Mouse (Mus musculus) liver, embryonic 12.5 days (tissue): ENCODE data around the gene Cdk9. TPM values are rescaled to one million over a fixed set of nuclear protein-coding genes. Genes with fewer than 3 reads are reported as not detected.

Experiments used
- ATAC-seq: fragments of 200-750 bp; cut with Nextera tagmentation; 2 replicates; pipeline ENCODE4 v1.8.0; 2017; ENCODE audit warnings: moderate number of reproducible peaks, mild to moderate bottlenecking, moderate library complexity
- H3K27ac ChIP-seq: fragments of 300-500 bp; sonication (generic); 2 replicates; pipeline ENCODE4 v1.5.1; 2016; ENCODE audit warnings: mild to moderate bottlenecking
- H3K27me3 ChIP-seq: fragments of 300-500 bp; sonication (generic); replicated peaks from 2 replicates; pipeline ENCODE4 v1.6.1; 2016; ENCODE audit warnings: mild to moderate bottlenecking, moderate library complexity
- H3K36me3 ChIP-seq: fragments of 300-500 bp; sonication (generic); 2 replicates; pipeline ENCODE4 v1.6.1; 2016; ENCODE audit warnings: mild to moderate bottlenecking, moderate library complexity
- H3K4me1 ChIP-seq: fragments of 300-500 bp; sonication (generic); 2 replicates; pipeline ENCODE4 v1.6.1; 2016
- H3K4me2 ChIP-seq: fragments of 300-500 bp; sonication (generic); 2 replicates; pipeline ENCODE4 v1.6.1; 2016; ENCODE audit warnings: mild to moderate bottlenecking, moderate library complexity
- H3K4me3 ChIP-seq: fragments of 300-500 bp; sonication (generic); 2 replicates; pipeline ENCODE4 v1.5.1; 2016; ENCODE audit warnings: mild to moderate bottlenecking, moderate library complexity
- H3K9ac ChIP-seq: fragments of 300-500 bp; sonication (generic); 2 replicates; pipeline ENCODE4 v1.6.1; 2016; ENCODE audit warnings: mild to moderate bottlenecking, moderate library complexity
- H3K9me3 ChIP-seq: fragments of 300-500 bp; sonication (generic); replicated peaks from 2 replicates; pipeline ENCODE4 v1.6.1; 2016; ENCODE audit warnings: mild to moderate bottlenecking, moderate library complexity
- WGBS: fragments of 180-500 bp; shearing (Covaris S2); methylation state at CpG from one replicate; pipeline ENCODE4 v1.1.7; 2016; ENCODE audit not compliant: insufficient replicate concordance; 5-methylcytosine and 5-hydroxymethylcytosine counted together
- microRNA counts: library from miRNA; unstranded; fragments of <30 nt; microRNA quantifications from one replicate; lab custom pipeline; 2017
- microRNA-seq: library from miRNA; unstranded; fragments of <30 nt; microRNA quantifications from one replicate; pipeline ENCODE4, GENCODE M21; 2017
- polyA plus RNA-seq: library from polyadenylated mRNA; unstranded; fragments of >200 nt; fragmentation: Nextera tagmentation; extraction: Ambion mirVana; gene quantifications from 2 replicates; pipeline ENCODE4 v1.2.1, GENCODE M21; 2016

Gene Cdk9
- polyA plus RNA-seq, 1 experiment from 2014 or later, result 86.1 TPM

DNA sequence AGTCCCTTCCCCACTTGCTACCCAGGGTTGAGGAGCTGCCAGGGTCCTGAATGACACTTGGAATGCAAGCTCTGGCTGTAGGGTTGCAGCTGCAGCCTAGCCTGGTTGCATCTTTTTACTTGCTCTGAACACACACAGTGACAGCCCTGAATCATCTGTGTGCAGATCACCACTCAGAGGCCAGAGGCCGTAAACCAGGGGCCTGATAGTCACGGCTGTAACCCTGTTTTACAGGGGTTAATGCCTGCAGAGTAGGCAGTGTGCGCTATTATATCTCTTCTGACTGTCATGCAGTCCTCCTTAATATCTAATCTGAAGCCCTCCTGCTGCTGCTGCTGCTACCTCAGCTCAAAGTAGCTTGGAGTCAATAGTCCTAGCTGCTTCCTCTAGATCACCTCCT lies 43.0 kb downstream of the Cdk9 start:
- Histone ChIP-seq H3K36me3 (peaks cover 40% of the 10 kb centered on the region), H3K4me2 (no peak overlapping the region; the same call in 1 of the 2 replicates), H3K4me3 (no peak overlapping the region), H3K9ac (no peak overlapping the region), H3K27ac (peak overlapping the region; percentile 34), H3K27me3 (no peaks in the 10 kb centered on the region), H3K4me1 (peaks cover 49% of the 10 kb centered on the region), H3K9me3 (no peaks in the 10 kb centered on the region)
- ATAC-seq, result peak; percentile 67
- WGBS, result 35% methylated on average over 3 of the region's 3 CpGs

DNA sequence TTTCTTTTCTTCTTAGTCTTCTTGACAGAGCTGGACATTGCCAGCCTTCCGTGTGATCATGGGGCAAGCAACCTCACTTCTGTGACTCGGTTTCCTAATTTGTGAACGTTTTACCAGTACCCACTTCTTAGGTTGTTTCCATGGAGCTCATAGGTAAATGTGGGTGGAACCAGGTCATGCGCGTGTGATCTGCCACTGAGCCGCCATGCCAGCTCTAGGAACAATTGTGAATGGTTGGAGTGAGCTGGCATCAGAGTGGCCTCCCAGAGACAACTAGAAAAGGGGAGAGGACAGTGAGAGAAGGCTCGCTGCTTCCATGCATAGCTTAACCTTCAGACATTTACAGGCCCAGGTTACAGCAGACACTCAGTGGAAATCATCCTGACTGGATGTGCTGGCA lies 44.7 kb downstream of the Cdk9 start:
- peaks cover 43% of the 10 kb centered on the region for H3K4me1 ChIP-seq
- H3K36me3 ChIP-seq, result peaks cover 29% of the 10 kb centered on the region
- H3K4me2 ChIP-seq, result no peak overlapping the region
- H3K27me3 ChIP-seq, result no peaks in the 10 kb centered on the region
- ATAC-seq, result no peak
- no peak overlapping the region for H3K9ac ChIP-seq
- 82% methylated on average over 7 of the region's 7 CpGs for WGBS
- 0 out of 2 replicates have a peak overlapping the region, but pooled peaks have one; percentile 4 for H3K27ac ChIP-seq
- no peak overlapping the region for H3K4me3 ChIP-seq
- H3K9me3 ChIP-seq, result no peaks in the 10 kb centered on the region

DNA sequence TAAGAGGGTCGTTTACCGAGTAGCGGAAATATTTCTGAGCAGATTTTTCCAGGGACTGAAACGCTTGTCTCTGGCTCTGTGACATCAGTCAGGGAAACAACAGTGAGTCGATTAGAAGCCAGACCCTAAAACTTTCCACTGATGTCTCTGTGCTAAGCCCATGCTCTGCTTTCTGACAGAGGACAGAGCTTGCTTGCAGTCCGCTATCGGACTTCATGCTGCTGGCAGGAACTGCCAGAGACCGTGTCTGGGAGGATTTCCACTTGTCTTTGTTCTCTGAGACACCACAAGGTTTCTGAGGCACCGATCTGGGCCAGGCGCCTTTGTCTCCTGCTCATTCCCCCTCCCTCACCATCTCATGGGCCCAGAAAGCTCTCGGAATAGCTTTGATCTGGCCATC lies 45.1 kb downstream of the Cdk9 start:
- H3K27me3 ChIP-seq, result no peaks in the 10 kb centered on the region
- H3K9me3 ChIP-seq, result no peaks in the 10 kb centered on the region
- H3K36me3 ChIP-seq, result peaks cover 25% of the 10 kb centered on the region
- H3K9ac ChIP-seq, result no peak overlapping the region
- WGBS, result 69% methylated on average over 11 of the region's 11 CpGs
- 0 out of 2 replicates have a peak overlapping the region, but pooled peaks have one; percentile 4 for H3K27ac ChIP-seq
- no peak for ATAC-seq
- peaks cover 39% of the 10 kb centered on the region for H3K4me1 ChIP-seq
- H3K4me3 ChIP-seq, result no peak overlapping the region
- no peak overlapping the region for H3K4me2 ChIP-seq

DNA sequence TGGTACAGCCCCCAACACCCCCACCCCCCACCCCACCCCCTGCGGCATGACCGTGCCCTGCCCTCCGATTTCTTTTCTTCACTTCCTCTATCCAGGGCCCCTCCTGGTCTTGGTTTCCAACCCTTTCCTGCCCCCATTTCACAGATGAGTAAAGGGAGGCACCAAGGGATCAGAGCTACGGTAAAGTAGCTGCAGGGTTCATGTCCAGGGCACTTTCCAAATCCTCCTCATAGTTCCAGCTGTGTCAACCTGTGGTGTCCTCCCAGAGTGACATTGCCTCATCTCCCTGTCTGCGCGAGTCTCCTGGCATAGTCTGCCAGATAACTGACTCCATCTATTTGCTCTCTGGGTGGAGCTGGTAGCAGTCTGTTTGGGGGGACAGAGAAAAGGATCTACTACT lies 47.0 kb downstream of the Cdk9 start:
- 55% methylated on average over 6 of the region's 6 CpGs for WGBS
- Histone ChIP-seq H3K36me3 (peaks cover 10% of the 10 kb centered on the region; the same call in 1 of the 2 replicates), H3K27me3 (no peaks in the 10 kb centered on the region), H3K27ac (no peak overlapping the region), H3K4me1 (peaks cover 47% of the 10 kb centered on the region), H3K4me2 (no peak overlapping the region), H3K4me3 (no peak overlapping the region), H3K9me3 (no peaks in the 10 kb centered on the region), H3K9ac (no peak overlapping the region)
- no peak for ATAC-seq

DNA sequence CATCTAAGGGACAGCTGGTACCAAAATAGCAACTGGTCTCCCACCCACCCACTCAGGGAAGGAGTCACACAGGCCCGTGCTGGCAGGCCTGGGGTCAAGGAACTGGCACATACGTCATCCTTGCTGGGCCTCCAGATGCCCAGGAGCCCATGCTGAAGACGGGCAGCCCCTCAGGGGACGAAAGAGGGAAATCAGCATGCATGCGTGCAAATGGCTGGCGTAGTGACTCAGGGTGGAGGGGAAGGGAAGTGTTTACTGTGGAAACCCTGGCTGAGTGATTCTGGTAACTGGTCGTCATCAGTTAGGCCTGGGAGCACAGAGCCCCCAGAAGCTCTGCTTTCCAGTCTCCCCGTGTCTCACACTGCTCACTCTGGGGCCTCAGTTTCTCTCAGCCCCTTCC lies 47.5 kb downstream of the Cdk9 start:
- Histone ChIP-seq H3K4me2 (no peak overlapping the region), H3K9me3 (no peaks in the 10 kb centered on the region), H3K27me3 (no peaks in the 10 kb centered on the region), H3K4me3 (no peak overlapping the region), H3K9ac (no peak overlapping the region), H3K27ac (no peak overlapping the region), H3K4me1 (peaks cover 50% of the 10 kb centered on the region), H3K36me3 (peaks cover 8% of the 10 kb centered on the region; the same call in 1 of the 2 replicates)
- 73% methylated on average over 8 of the region's 8 CpGs for WGBS
- ATAC-seq, result no peak

DNA sequence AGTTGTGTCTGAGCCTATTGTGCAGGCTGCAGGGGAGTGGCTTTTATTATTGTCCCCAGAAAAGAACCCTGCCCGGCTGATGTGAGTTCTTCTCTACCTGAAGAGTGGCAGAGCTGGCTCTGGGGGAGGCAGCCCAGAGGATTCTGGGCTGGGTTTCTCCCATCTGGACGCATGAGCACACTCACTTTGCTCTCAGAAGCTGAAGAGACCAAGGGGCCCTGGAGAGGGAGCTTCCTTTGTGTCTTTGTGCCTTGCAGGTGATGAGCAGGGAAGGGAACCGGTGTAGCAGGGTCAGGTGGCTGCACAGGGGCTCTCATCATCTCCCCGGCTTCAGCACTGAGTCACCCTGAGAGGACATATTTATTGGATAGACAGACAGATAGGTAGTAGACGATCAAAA lies 50.6 kb downstream of the Cdk9 start:
- H3K4me2 ChIP-seq, result no peak overlapping the region
- ATAC-seq, result no peak
- 60% methylated on average over 5 of the region's 5 CpGs for WGBS
- peak overlapping the region; percentile 47 for H3K27ac ChIP-seq
- H3K27me3 ChIP-seq, result no peaks in the 10 kb centered on the region
- H3K9me3 ChIP-seq, result no peaks in the 10 kb centered on the region
- H3K4me1 ChIP-seq, result peaks cover 63% of the 10 kb centered on the region
- H3K36me3 ChIP-seq, result peaks cover 10% of the 10 kb centered on the region; the same call in 1 of the 2 replicates
- no peak overlapping the region for H3K4me3 ChIP-seq
- H3K9ac ChIP-seq, result no peak overlapping the region

DNA sequence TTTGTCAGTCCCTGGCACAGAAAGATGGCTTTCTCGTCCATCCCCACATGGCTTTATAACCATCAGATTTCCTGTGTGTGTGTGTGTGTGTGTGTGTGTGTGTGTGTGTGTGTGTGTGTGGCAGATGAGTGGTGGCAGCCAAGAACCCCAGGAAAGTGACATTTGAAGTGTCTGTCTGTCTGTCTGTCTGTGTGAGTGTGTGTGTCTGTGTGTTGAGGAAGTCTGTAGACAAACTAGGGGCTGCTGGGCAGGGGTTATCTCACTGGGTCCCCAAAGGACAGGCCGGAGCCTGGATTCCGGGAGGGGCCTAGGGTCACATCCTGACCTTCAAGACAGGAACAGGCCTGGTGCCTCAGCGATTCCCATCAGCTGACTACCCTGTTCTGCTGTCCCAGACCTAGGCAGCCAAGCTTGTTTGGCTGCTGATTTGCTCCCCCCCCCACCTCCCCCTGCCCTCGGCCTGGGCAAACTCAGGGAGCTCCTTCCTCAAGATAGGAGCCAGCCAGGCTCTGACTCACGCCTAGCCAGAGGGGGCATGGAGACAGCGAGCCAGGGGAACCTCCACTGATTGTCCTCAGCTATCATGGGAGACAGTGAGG lies 51.3 kb downstream of the Cdk9 start:
- peaks cover 65% of the 10 kb centered on the region for H3K4me1 ChIP-seq
- no peak overlapping the region for H3K4me2 ChIP-seq
- no peak overlapping the region for H3K9ac ChIP-seq
- 27% methylated on average over 7 of the region's 7 CpGs for WGBS
- H3K9me3 ChIP-seq, result no peaks in the 10 kb centered on the region
- ATAC-seq, result peak; percentile 55
- no peak overlapping the region for H3K4me3 ChIP-seq
- H3K27ac ChIP-seq, result peak overlapping the region; percentile 47
- no peaks in the 10 kb centered on the region for H3K27me3 ChIP-seq
- H3K36me3 ChIP-seq, result peaks cover 11% of the 10 kb centered on the region; the same call in 1 of the 2 replicates

DNA sequence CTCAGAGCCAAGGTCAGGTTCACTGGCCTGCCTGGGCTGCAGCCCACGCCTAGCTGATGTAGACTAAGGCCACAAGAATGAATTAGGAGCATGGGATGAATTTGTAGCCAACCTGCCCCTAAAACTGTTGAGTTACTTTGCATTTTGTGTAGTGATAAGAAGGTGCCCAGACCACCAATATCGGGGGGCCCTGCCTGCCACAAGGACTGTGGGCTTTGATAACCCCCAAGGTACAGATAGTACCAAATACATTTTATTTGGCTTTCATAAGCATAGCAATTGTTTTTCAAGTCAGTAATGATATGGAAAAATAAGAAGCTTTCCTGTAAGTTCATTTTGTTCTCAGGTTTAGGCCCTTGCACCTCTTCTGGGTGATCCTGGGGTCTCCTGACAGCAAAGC lies 54.0 kb downstream of the Cdk9 start:
- Histone ChIP-seq H3K4me3 (no peak overlapping the region), H3K9me3 (no peaks in the 10 kb centered on the region), H3K4me2 (peak overlapping the region; percentile 37), H3K9ac (peak overlapping the region; percentile 32; the same call in 1 of the 2 replicates), H3K4me1 (peaks cover 78% of the 10 kb centered on the region), H3K36me3 (peaks cover 11% of the 10 kb centered on the region; the same call in 1 of the 2 replicates), H3K27ac (peak overlapping the region; percentile 75), H3K27me3 (no peaks in the 10 kb centered on the region)
- WGBS, result 20% methylated on average over 2 of the region's 2 CpGs
- ATAC-seq, result peak; percentile 63

DNA sequence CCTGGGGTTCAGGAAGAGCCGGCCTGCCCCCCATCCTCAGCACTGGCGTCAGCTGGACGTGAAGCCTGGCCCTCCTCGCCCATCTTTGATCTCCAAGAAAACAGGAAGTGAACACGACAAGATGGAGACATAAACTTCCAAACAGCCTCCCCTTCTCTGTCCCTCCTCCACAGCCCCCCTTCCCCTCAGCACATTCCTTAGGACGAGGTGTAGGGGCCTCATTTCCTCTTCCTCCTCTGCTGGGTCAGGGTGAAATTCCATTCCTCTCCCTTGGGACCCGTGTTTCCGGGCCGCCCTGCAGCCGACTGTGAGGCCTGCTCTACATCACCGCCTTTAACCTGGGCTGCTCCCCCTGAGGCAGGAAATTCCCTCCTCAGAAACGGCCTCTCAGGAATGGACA lies 57.0 kb downstream of the Cdk9 start:
- H3K9ac ChIP-seq, result no peak overlapping the region
- H3K9me3 ChIP-seq, result no peaks in the 10 kb centered on the region
- H3K4me1 ChIP-seq, result peaks cover 74% of the 10 kb centered on the region
- no peak overlapping the region for H3K4me3 ChIP-seq
- H3K4me2 ChIP-seq, result no peak overlapping the region
- H3K27ac ChIP-seq, result peak overlapping the region; percentile 52
- H3K36me3 ChIP-seq, result peaks cover 11% of the 10 kb centered on the region; the same call in 1 of the 2 replicates
- WGBS, result 66% methylated on average over 12 of the region's 12 CpGs
- peak; percentile 8; the same call in 1 of the 2 replicates for ATAC-seq
- no peaks in the 10 kb centered on the region for H3K27me3 ChIP-seq

MicroRNAs encoded within 50 kb of the gene (microRNA counts, 519-probe panel; counts per million panel counts)
- microRNA mmu-miR-2861 (lab: Ali Mortazavi, UCI), result 582 counts per million, percentile 70 among the panel's probes with 10 or more counts

Small RNA genes within 50 kb of the gene (microRNA-seq; reads per million reads assigned to microRNA genes)
- gene Gm47291, result not detected
- gene Mir2861, result not detected
- gene Mir3960, result not detected
- not detected for gene Mir8093

Other genes starting within 250 kb of the Cdk9 start
- 2.4 and 2.5 TPM in 2 replicates for gene Fam102a, start 177.7 kb downstream of the Cdk9 start, polyA plus RNA-seq
- gene Dpm2, start 142.2 kb downstream of the Cdk9 start, polyA plus RNA-seq, result 69.5 and 73.8 TPM in 2 replicates
- 0.13 TPM in 1 of 2 replicates, not detected in the other for gene Pip5kl1, start 138.3 kb downstream of the Cdk9 start, polyA plus RNA-seq
- not detected in 2 replicates for gene 9430097D07Rik, start 137.4 kb downstream of the Cdk9 start, polyA plus RNA-seq
- 17.5 and 18.9 TPM in 2 replicates for gene St6galnac4, start 126.0 kb downstream of the Cdk9 start, polyA plus RNA-seq
- 14.5 and 15.4 TPM in 2 replicates for gene St6galnac6, start 113.4 kb downstream of the Cdk9 start, polyA plus RNA-seq
- 2.6 TPM in 2 replicates for gene Ak1, start 91.3 kb downstream of the Cdk9 start, polyA plus RNA-seq
- gene Eng, start 66.5 kb downstream of the Cdk9 start, polyA plus RNA-seq, result 32.4 and 35.4 TPM in 2 replicates
- gene Fpgs, start 8.9 kb downstream of the Cdk9 start, polyA plus RNA-seq, result 32.8 and 35.8 TPM in 2 replicates
- 9.7 and 10.1 TPM in 2 replicates for gene Sh2d3c, start 8.0 kb upstream of the Cdk9 start, polyA plus RNA-seq
- not detected in 2 replicates for gene 6330409D20Rik, start 27.9 kb upstream of the Cdk9 start, polyA plus RNA-seq
- 35.9 and 36.6 TPM in 2 replicates for gene Tor2a, start 44.2 kb upstream of the Cdk9 start, polyA plus RNA-seq
- 0.12 and 0.26 TPM in 2 replicates for gene Ttc16, start 62.6 kb upstream of the Cdk9 start, polyA plus RNA-seq
- 3.3 and 3.5 TPM in 2 replicates for gene Ptrh1, start 62.7 kb upstream of the Cdk9 start, polyA plus RNA-seq
- gene Cfap157, start 71.4 kb upstream of the Cdk9 start, polyA plus RNA-seq, result 0.44 and 0.54 TPM in 2 replicates
- gene Stxbp1, start 134.2 kb upstream of the Cdk9 start, polyA plus RNA-seq, result 5.8 and 5.9 TPM in 2 replicates
- gene Fam129b, start 163.0 kb upstream of the Cdk9 start, polyA plus RNA-seq, result 11.9 and 12.4 TPM in 2 replicates
- 171 and 174 TPM in 2 replicates for gene Rpl12, start 248.5 kb upstream of the Cdk9 start, polyA plus RNA-seq
- gene Lrsam1, start 248.5 kb upstream of the Cdk9 start, polyA plus RNA-seq, result 3.5 and 4.4 TPM in 2 replicates